Mouse (Mus musculus) olfactory bulb, adult 2 months (tissue): ENCODE data around the gene Hhex.

ENCODE experiments used
- CTCF ChIP-seq: fragments of 200-500 bp; IDR thresholded peaks from 2 replicates; pipeline ENCODE4 v1.5.1; 2012; ENCODE audit warnings: low read depth, mild to moderate bottlenecking, low read length, moderate library complexity; ENCODE audit not compliant: insufficient read depth
- POLR2A ChIP-seq: fragments of 200-500 bp; IDR thresholded peaks from 2 replicates; pipeline ENCODE4 v1.6.1; 2012; ENCODE audit warnings: mild to moderate bottlenecking, low read depth, low read length, moderate library complexity; ENCODE audit not compliant: insufficient read depth

- TF ChIP-seq CTCF (no peak), POLR2A (no peak)
These were observed 14.6 kb downstream of the Hhex start for GRCm38 (mm10) chr19:37449246-37449645.
